ENCODE assay signal across 8 mouse cellular contexts in the genomic region with DNA sequence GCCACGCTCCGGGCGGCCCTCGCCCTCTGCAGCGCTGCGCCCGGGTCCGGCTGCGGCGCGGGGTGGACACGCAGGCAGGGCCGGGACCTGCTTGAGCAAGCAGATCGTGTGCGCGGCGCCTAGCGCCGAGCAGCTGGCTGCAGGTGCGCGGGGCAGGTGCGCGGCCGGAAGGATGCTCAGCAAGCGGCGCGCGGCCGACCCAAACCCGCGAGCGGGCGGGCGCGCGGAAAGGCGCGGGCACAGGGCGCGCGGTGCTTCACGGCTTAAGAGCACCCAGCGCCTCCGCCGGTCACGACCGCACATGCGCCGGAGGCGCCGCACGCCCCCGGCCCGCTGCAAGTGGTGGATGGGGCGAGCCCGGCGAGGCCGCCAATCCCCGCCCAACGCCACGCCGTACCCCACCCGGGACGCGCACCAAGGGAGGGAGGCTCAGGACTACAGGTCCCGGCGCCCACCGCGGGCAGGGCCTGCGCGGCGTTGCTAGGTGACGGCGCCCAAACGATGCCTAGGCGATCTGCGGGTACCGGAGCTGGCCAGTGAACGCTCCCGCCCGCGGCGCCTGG. TPM values are rescaled to one million over a fixed set of nuclear protein-coding genes. Genes with fewer than 3 reads are reported as not detected.
DNase-seq lines count a peak whose midpoint lies in the region; ATAC-seq and TF ChIP-seq lines count a peak whose summit lies in the region.

A gene (minus strand): TSS at position 296 of the 563 bp plus-strand sequence.
A gene (plus strand): TSS at position 447 of the 563 bp plus-strand sequence.

- peak within 1 kb of the TSS; percentile 96 for H3K4me2 ChIP-seq in hindbrain, embryonic 11.5 days (replicated peaks; ENCODE audit: low read depth, low read length)
- peak within 1 kb of the TSS; percentile 98 for H3K4me2 ChIP-seq in lung, embryonic 15.5 days

- peak; percentile 98 for ATAC-seq in hindbrain, embryonic 11.5 days (ENCODE audit: low FRiP score)
- ATAC-seq in lung, embryonic 15.5 days (ENCODE audit: borderline replicate concordance, extremely low read depth, low FRiP score, low TSS enrichment): peak; percentile 92

- no peak within 1 kb of the TSS for H3K27ac ChIP-seq in hindbrain, embryonic 11.5 days (ENCODE audit: low read depth, low read length)
- H3K27ac ChIP-seq in lung, embryonic 15.5 days: no peak within 1 kb of the TSS

- under 1% methylated on average over 62 of the region's 83 CpGs for WGBS in hindbrain, embryonic 11.5 days
- WGBS in lung, embryonic 15.5 days: 0% methylated on average over 67 of the region's 83 CpGs

- H3K4me1 ChIP-seq in E14TG2a.4 (replicated peaks; ENCODE audit: low read depth, low read length): peaks cover 56% of the 10 kb centered on the region
- H3K4me1 ChIP-seq in hindbrain, embryonic 11.5 days (replicated peaks; ENCODE audit: control insufficient read depth, insufficient read depth, low read length): peaks cover 8% of the 10 kb centered on the region
- peaks cover 21% of the 10 kb centered on the region for H3K4me1 ChIP-seq in lung, embryonic 15.5 days

- H3K9me3 ChIP-seq in E14TG2a.4 (ENCODE audit: low read length): no peaks in the 10 kb centered on the region
- H3K9me3 ChIP-seq in hindbrain, embryonic 11.5 days (ENCODE audit: control insufficient read depth, low read length): no peaks in the 10 kb centered on the region
- H3K9me3 ChIP-seq in lung, embryonic 15.5 days: no peaks in the 10 kb centered on the region

- H3K27me3 ChIP-seq in E14TG2a.4 (ENCODE audit: insufficient read depth, low read length): peaks cover 36% of the 10 kb centered on the region
- H3K27me3 ChIP-seq in hindbrain, embryonic 11.5 days (ENCODE audit: control insufficient read depth, insufficient read depth, low read length): peaks cover 33% of the 10 kb centered on the region
- peaks cover 60% of the 10 kb centered on the region for H3K27me3 ChIP-seq in lung, embryonic 15.5 days

- DNase-seq in cerebellum, adult 18-20 months: peak; percentile 98 to 99
- peak; percentile 89 for DNase-seq in forelimb bud, embryonic 11.5 days (ENCODE audit: low read depth, low spot score)
- peak; percentile 91 for DNase-seq in hindbrain, embryonic 11.5 days (ENCODE audit: low spot score)
- peak; percentile 96 for DNase-seq in layer of hippocampus, adult 9-11 months
- DNase-seq in ovary, postnatal 36 days (ENCODE audit: low spot score): peak; percentile 81
- peak; percentile 57 to 75 for DNase-seq in thymus, postnatal 36 days

- H3K4me3 ChIP-seq in E14TG2a.4 (replicated peaks; ENCODE audit: low read length): peak within 1 kb of the TSS; percentile 85
- H3K4me3 ChIP-seq in hindbrain, embryonic 11.5 days (ENCODE audit: low read depth, low read length): peak within 1 kb of the TSS; percentile 68
- H3K4me3 ChIP-seq in lung, embryonic 15.5 days: peak within 1 kb of the TSS; percentile 60

- H3K9ac ChIP-seq in hindbrain, embryonic 11.5 days (ENCODE audit: low read depth, low read length): peak within 1 kb of the TSS; percentile 60
- H3K9ac ChIP-seq in lung, embryonic 15.5 days: peak within 1 kb of the TSS; percentile 17; the same call in 1 of the 2 replicates

- TF ChIP-seq CTCF in E14TG2a.4 (conservative IDR thresholded peaks at IDR 0.05; ENCODE audit: low read length): no peak

- no peaks in the 10 kb centered on the region for H3K36me3 ChIP-seq in E14TG2a.4 (ENCODE audit: insufficient read depth, low read length)
- H3K36me3 ChIP-seq in hindbrain, embryonic 11.5 days (ENCODE audit: control insufficient read depth, insufficient read depth, low read length): no peaks in the 10 kb centered on the region
- H3K36me3 ChIP-seq in lung, embryonic 15.5 days: no peaks in the 10 kb centered on the region

RNA-seq across cellular contexts. Expression of the first gene that starts in this region (rescaled TPM):
- polyA plus RNA-seq in hindbrain, embryonic 11.5 days (2014; fragmentation: Nextera tagmentation; extraction: Ambion mirVana): 0.96 and 1.1 TPM in 2 replicates
- 0.20 and 0.64 TPM in 2 replicates for polyA plus RNA-seq in lung, embryonic 15.5 days (2015; fragmentation: Nextera tagmentation; extraction: Ambion mirVana)

RNA-seq across cellular contexts. Expression of the second gene that starts in this region (rescaled TPM):
- 0.08 and 0.20 TPM in 2 replicates for polyA plus RNA-seq in hindbrain, embryonic 11.5 days (2014; fragmentation: Nextera tagmentation; extraction: Ambion mirVana)
- polyA plus RNA-seq in lung, embryonic 15.5 days (2015; fragmentation: Nextera tagmentation; extraction: Ambion mirVana): 0.14 and 0.24 TPM in 2 replicates

Comparison
In these comparisons a context has a peak if more than half of its experiments do, and no peak if none do; other contexts are left out.
1. Peak in ATAC-seq, H3K4me3 ChIP-seq, H3K9ac ChIP-seq and H3K4me2 ChIP-seq in lung, embryonic 15.5 days; RNA of the genes that start here not detected or under 1 TPM.